Mouse (Mus musculus) brain, embryonic 14.5 days (tissue): ENCODE results near the gene Sox6.

ENCODE experiments used
- CTCF ChIP-seq: fragments of 200-500 bp; IDR thresholded peaks from 2 replicates; pipeline ENCODE4 v1.5.1; 2012; ENCODE audit warnings: inconsistent platforms, mild to moderate bottlenecking, moderate library complexity, borderline replicate concordance; ENCODE audit not compliant: insufficient read depth, insufficient read length; ENCODE audit errors: extremely low read depth
- POLR2A ChIP-seq: fragments of 200-500 bp; IDR thresholded peaks from 2 replicates; pipeline ENCODE4 v1.6.1; 2012; ENCODE audit warnings: mild to moderate bottlenecking, inconsistent platforms, borderline replicate concordance; ENCODE audit not compliant: poor library complexity, insufficient read depth, insufficient read length, severe bottlenecking; ENCODE audit errors: extremely low read depth

DNA sequence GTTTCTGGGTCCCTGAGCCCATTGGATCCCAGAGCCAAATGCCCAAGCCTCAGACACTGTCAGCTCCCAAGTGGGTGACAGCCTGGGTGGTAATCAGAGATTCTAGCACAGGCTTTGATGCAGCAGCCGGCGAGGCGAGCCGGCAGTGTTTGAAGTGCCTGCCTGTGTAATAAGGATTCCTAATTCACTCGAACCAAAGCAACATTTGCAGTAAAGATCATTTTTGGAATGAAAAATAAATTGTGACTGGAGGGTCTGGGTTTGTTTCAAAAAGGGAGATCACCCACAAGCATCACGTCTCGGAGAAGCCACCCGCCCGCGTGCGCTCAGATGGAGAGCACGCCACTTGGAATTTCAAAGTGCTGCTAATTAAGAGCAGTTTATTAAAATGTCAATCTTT lies 617.6 kb downstream of the Sox6 start:
- TF ChIP-seq CTCF: no peak
- TF ChIP-seq POLR2A: no peak
